Mouse (Mus musculus) urinary bladder, postnatal 10 days (tissue): ENCODE results near the gene Ssna1.
"Not testable (repeated sequence)": the region's sequence is repeated elsewhere in the genome, so short reads cannot be mapped to it uniquely, and the experiment has no call there.

Source experiments
- DNase-seq: peaks from one replicate; pipeline ENCODE4 v3.0.0; 2022; ENCODE audit warnings: low spot score

The Ssna1 gene

DNA sequence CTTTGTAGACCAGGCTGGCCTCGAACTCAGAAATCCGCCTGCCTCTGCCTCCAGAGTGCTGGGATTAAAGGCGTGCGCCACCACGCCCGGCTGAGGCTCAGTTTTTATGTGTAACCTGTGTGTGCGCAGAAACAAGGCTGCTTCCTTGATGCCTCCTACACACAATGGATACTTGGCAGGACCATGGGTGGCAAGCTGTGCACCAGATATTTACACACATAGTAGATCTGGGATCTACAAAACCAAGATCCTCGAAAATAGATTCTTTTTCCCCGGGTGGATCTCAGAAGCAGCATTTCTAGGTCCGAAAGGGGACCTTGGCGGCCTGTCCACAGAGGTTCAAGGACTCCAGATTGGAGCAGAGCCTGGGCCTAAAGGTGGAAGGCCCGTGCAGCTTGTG, 10.4 kb downstream of the Ssna1 start:
- DNase-seq: no peak

GRCm38 (mm10) chr2:25258887-25259286, 13.4 kb downstream of the Ssna1 start:
- no peak for DNase-seq

- DNase-seq: not testable (repeated sequence)
Measured at GRCm38 (mm10) chr2:25257250-25257649, 15.0 kb downstream of the Ssna1 start.

GRCm38 (mm10) chr2:25256443-25257109, 15.7 kb downstream of the Ssna1 start:
- not testable (repeated sequence) for DNase-seq

DNA sequence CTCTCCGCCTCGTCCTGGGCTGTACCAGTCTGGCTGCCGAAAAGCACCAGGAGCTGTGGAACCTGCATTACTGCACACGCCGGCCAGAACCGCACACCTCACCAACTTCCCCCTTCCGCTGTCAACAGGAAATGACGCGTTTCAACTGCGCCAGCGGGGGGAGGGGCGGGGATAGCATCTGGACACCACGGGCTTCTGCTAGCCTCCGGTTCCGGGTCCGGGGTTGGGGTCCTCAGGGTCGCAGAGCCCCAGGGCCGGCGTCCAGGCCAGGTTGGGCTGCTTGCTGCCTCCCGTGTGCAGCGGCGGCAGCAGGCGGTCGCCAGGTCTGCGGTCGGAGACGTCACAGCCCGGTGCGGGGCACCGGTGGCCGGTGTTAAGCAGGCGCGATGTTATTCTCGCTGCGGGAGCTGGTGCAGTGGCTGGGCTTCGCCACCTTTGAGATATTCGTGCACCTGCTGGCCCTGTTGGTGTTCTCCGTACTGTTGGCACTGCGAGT, 16.9 kb downstream of the Ssna1 start, which contains the start of gene Tmem203:
Gene Tmem203, plus strand, starts transcription at position 156 of the 496 bp plus-strand sequence.
- DNase-seq: peak; percentile 51

DNA sequence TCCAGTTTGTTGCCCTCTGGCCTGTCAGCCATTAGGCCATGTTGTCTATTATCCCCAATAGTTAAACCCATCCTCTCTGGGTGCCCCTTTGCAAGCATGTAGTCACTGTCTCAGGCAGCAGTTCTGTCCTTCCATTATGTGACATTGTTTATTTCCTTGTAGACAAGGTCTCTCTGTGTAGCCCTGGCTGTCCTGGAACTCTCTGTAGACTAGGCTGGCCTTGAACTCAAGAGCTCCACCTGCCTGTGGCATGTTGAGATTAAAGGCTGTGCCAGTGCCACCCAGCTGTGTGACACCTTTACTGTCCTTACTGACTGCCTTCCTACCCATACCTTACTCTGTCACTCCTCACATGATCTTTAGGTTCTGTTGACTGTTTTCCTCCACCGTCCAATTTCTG, 19.9 kb downstream of the Ssna1 start:
- no peak for DNase-seq

GRCm38 (mm10) chr2:25246183-25247072, 25.8 kb downstream of the Ssna1 start, which contains the start of gene AL732309.1:
TSS of gene AL732309.1 (minus strand) at chr2:25246863.
- no peak for DNase-seq

DNA sequence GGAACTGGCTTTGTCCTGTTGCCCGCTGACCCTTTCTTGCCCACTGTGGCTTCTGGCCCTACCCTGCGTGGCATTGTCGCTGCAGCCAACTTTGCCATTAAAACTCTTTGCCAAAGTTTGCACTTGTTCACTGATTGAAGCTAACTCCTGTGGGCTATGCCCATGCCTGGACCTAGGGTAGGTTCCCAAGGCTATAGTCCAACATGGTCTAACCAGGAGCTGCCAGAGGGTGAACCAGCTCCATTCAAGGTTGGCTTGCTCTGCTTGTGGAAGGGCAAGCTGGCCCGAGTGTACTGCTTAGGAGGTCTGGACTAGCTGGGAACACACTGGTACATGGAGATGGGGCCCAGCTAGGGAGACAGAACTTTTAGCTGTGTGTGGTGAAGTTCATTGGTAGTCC, 28.1 kb downstream of the Ssna1 start:
- no peak for DNase-seq

- no peak for DNase-seq
Measured at GRCm38 (mm10) chr2:25243342-25243741, 28.9 kb downstream of the Ssna1 start.

GRCm38 (mm10) chr2:25242101-25242506, 30.1 kb downstream of the Ssna1 start, which contains the start of the genes Rnf208 and Cysrt1:
TSS of gene Rnf208 (plus strand) at chr2:25242255.
TSS of gene Cysrt1 (minus strand) at chr2:25242452.
- no peak for DNase-seq

GRCm38 (mm10) chr2:25241438-25241775, 30.8 kb downstream of the Ssna1 start:
- DNase-seq: no peak

DNA sequence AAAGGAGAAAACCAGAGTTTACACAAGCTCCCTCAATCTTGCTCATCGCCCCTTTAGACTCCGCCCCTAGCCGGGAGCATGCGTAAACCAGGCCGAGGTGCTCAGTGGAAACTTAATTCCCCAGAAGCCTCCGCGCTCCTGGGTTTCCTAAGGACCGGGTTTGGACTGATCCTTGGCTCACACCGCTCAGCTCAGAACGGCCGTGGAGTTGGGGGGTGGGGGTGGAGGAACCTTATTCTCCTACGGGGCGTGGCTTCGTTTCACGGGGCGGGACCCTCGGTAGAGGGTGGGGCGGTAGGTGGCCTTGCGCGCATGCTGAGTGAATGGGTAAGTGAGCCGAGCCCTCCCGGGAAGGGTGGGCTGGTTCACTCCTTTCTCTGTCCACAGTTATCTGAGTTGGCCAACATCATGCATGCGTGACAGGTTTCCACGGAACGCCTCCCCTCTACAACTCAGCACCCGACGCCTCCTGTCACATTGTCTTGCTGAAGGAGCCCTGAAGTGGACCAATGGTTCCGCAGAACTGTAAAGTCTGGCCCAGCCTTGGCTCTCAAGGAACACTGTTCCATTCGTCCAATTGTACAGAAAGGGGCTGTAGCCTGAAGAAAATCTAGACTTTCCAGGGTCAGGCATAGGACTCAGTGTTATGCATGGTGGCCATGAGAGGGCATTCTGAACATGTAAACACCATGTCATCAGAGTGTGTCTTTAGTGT, 31.4 kb downstream of the Ssna1 start:
- DNase-seq: no peak

- DNase-seq: no peak
Measured at GRCm38 (mm10) chr2:25240310-25240709, 31.9 kb downstream of the Ssna1 start.

DNA sequence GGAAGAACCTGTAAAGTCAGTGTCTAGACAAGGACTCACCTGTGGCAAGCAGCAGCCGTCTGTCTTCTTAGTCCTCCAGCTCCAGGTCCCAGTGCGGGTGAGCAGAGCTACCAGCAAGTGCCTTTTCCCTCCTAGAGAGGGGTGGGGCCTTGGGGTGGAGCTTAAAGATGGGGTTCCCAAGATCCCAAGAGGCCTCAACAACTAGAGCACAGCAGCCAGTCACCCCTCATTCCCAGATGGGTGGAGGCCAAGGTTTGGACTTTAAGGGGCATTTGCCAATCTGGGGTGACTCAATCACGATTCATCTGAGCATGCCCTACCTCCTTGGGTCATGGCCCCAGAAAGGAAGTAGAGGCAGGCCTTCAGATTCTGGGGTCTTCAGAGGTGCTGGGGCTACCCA, 32.5 kb downstream of the Ssna1 start:
- no peak for DNase-seq

GRCm38 (mm10) chr2:25238106-25238505, 34.1 kb downstream of the Ssna1 start:
- DNase-seq: no peak

GRCm38 (mm10) chr2:25237522-25237921, 34.7 kb downstream of the Ssna1 start:
- DNase-seq: no peak

DNA sequence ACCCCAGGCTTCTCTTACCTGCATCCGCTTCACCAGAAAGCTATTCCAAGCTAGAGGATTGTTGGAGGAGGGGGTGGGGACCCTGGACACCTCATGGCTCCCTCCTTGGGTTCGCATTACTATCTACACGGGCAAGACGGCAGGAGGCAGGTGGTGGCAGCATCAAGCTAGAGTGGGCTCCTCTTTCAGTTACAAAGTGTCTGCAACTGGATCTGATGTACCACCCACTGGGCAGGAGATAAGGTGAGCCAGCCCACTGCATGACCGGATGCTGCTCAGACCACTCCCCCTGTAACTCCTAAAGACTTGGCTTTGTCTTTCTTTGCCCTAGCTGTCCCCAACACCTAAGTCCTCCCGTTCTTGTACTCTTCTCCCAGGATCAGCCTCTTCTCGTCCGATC, 35.6 kb downstream of the Ssna1 start, which contains the start of gene Rnf224:
Gene Rnf224, minus strand, starts transcription at position 174 of the 400 bp plus-strand sequence.
- DNase-seq: no peak

DNA sequence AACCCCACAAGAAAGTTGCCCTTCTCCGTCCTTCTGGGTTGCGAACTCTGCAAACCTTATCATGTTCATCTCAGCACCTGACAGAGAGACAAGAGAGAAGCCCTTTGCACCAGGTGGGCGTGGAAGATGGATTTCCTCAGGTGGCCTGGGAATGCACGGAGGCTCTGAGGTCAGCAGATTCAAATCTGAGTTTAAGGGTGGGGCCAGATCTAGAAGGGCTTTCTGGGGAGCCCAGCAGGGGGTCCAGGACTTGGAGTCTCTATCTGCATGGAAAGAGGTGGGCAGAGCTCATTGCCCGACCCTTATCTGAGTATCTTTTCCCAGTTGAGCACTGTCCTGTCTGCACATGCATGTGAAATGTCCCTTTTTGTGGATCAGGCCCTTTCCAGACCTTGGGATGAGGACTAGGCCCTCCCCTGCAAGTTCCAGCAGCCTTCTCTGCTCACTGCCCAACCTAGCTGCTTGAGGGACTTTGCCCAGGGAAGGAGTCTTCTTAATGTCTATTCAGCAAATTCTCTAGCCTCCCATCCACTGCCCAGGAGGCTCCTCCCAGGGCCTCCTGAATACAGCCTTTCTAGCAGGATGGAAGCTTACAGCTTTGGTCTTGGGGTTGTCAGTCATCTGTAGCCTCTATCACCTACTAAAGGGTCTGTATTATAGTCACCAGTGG, 37.6 kb downstream of the Ssna1 start:
- DNase-seq: no peak

GRCm38 (mm10) chr2:25234050-25234449, 38.2 kb downstream of the Ssna1 start, which contains the start of gene Slc34a3:
TSS of gene Slc34a3 (minus strand) at chr2:25234364.
- no peak for DNase-seq

DNA sequence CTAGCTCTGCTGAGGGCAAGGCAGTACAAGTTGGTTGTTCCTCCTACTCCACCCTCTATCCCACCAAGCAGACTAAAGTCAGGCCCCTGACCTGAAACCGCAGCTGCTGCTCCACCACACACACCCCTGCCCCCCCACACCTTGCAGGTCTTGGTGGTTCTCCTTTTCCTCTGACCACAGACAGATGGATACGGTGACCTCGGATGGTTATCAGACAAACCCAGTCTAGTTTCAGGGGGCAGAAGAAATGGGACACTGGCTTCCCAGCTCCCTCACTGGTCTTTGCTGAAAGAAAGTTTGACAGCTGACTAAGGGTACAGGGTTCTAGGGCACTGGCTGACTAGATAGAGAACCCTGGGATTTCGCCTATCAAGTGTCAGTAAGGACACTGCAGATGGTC, 38.8 kb downstream of the Ssna1 start:
- DNase-seq: no peak

DNA sequence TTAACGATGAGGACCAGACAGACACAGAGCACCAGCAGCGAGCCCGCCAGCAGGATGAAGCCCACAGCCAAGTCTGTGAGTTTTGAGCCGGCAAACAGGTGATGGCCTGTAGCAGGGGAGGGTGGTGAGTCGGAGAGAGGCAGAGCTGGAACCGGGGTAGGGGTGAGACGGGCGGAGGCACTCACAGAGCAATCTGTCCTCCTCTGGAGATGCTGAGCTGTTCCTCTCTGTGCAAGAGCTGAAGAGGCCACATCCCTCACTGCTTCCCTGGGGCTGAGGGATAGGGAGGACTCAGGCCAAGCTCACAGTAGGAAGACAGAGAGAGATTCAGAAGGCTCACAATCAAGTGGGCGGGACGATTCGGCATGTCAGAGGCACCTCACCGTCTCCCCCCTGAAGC, 41.2 kb downstream of the Ssna1 start:
- no peak for DNase-seq

GRCm38 (mm10) chr2:25230581-25230980, 41.7 kb downstream of the Ssna1 start:
- no peak for DNase-seq
